Mouse (Mus musculus): ENCODE data around the gene Arl15.

- TF ChIP-seq EP300 (optimal IDR thresholded peaks at IDR 0.05) (no peak), CTCF (IDR thresholded peaks at IDR 0.05; ENCODE audit: low read depth) (no peak)
Measured at GRCm38 (mm10) chr13:114123391-114123790, 329.1 kb downstream of the Arl15 start.
